22 mouse cellular contexts compared by ENCODE assay signal in the genomic region with DNA sequence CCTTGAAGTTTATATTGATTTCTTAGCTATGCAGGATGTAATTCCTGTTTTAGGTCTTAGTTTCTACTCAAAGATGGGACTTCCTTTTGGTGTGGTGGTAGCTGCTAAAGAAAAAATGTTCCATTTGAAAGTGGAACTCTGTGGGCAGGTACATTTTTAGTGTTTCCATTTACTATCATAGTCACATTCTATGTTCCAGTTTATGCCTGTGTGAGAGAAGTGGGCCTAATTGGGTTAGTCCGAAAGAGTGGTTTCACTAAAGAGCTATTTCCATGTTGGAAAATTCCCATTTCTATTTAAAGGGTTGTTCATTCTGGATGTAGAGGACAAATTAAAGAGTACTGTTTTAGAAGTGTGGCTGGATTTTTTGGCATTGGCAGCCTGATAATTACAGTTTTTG.
A peak's percentile ranks its signal among the peaks of the same experiment; 100 is the strongest.
DNase-seq lines count a peak whose midpoint lies in the region; ATAC-seq and TF ChIP-seq lines count a peak whose summit lies in the region.
"Had no signal": no experiment of that assay in that cellular context is flagged by ENCODE, and none has a peak within 500 bp of the region (broad histone marks: within the 10 kb centered on the region; RNA-seq: fewer than 3 reads in every experiment).

No protein-coding gene starts in this region.

- peak overlapping the region; percentile 36; the same call in 1 of the 2 replicates for H3K4me2 ChIP-seq in CH12.LX (ENCODE audit: insufficient read depth, low read depth, poor library complexity, severe bottlenecking)
- no peak overlapping the region for H3K4me2 ChIP-seq in forebrain, postnatal 0 days (ENCODE audit: low read depth)
- H3K4me2 ChIP-seq: embryonic facial prominence, embryonic 13.5 days; heart, embryonic 12.5 days; hindbrain, embryonic 14.5 days had no signal

- WGBS in forebrain, postnatal 0 days, result 65% methylated on average over 1 of the region's 1 CpGs

- in situ Hi-C loops in CH12.LX (cut with MboI; ENCODE audit: low pct_ligation_motif_present, low pct_unique_long_range_greater_than_20kb, low sequenced_read_pairs), result no loop called here

- TF ChIP-seq RAD21 in CH12.LX (IDR thresholded peaks at IDR 0.05; ENCODE audit: low read depth, low read length), result no peak

- peak; percentile 89 for TF ChIP-seq EP300 in CH12.LX (IDR thresholded peaks at IDR 0.05; ENCODE audit: low read length)

- no peaks in the 10 kb centered on the region for H3K36me3 ChIP-seq in CH12.LX (replicated peaks in 1 of 2; ENCODE audit: control insufficient read depth in 1 of 2, insufficient read depth in 1 of 2, low read length in 1 of 2)
- no peaks in the 10 kb centered on the region for H3K36me3 ChIP-seq in forebrain, postnatal 0 days (ENCODE audit: insufficient read depth)
- H3K36me3 ChIP-seq: embryonic facial prominence, embryonic 13.5 days; forebrain, embryonic 10.5 days; heart, embryonic 12.5 days; hindbrain, embryonic 10.5 days had no signal

- H3K4me1 ChIP-seq in CH12.LX (ENCODE audit: control insufficient read depth in 1 of 2, insufficient read depth in 2 of 2), result peaks cover 4 to 62% of the 10 kb centered on the region in 2 experiments
- 0 out of 2 replicates have a peak, but pooled peaks cover 4% of the 10 kb centered on the region for H3K4me1 ChIP-seq in forebrain, postnatal 0 days (ENCODE audit: insufficient read depth)

- peak; percentile 95 for ATAC-seq in frontal cortex, adult (ENCODE audit: low TSS enrichment)
- ATAC-seq in inflammation-experienced regulatory T-cells, adult 6 months, result peak; percentile 60
- no peak for ATAC-seq in forebrain, postnatal 0 days
- ATAC-seq: forebrain, embryonic 14.5 days; intestine, postnatal 0 days had no signal

- no peak overlapping the region for H3K9ac ChIP-seq in CH12.LX (ENCODE audit: insufficient read depth, low read depth)
- H3K9ac ChIP-seq in forebrain, postnatal 0 days, result no peak overlapping the region
- H3K9ac ChIP-seq: embryonic facial prominence, embryonic 13.5 days; heart, embryonic 12.5 days; hindbrain, embryonic 14.5 days had no signal

- H3K27me3 ChIP-seq in CH12.LX (replicated peaks), result no peaks in the 10 kb centered on the region
- H3K27me3 ChIP-seq in forebrain, postnatal 0 days (ENCODE audit: insufficient read depth, low read length), result no peaks in the 10 kb centered on the region
- H3K27me3 ChIP-seq: embryonic facial prominence, embryonic 13.5 days; heart, embryonic 12.5 days had no signal

- H3K9me3 ChIP-seq in CH12.LX (replicated peaks; ENCODE audit: low read length), result no peaks in the 10 kb centered on the region
- H3K9me3 ChIP-seq in forebrain, postnatal 0 days (ENCODE audit: low read length), result no peaks in the 10 kb centered on the region
- H3K9me3 ChIP-seq: embryonic facial prominence, embryonic 13.5 days; forebrain, embryonic 10.5 days; heart, embryonic 12.5 days; hindbrain, embryonic 10.5 days had no signal

- H3K79me2 ChIP-seq in CH12.LX (replicated peaks; ENCODE audit: control insufficient read depth, extremely low read depth, insufficient read depth, poor library complexity, severe bottlenecking), result peaks cover 10% of the 10 kb centered on the region; the same call in 1 of the 2 replicates

- no peak for TF ChIP-seq CTCF in CH12.LX (conservative IDR thresholded peaks at IDR 0.05 in 1 of 2, IDR thresholded peaks at IDR 0.05 in 1 of 2; ENCODE audit: low read depth in 2 of 2, low read length in 2 of 2)
- no peak for TF ChIP-seq CTCF in forebrain, postnatal 0 days (IDR thresholded peaks at IDR 0.05; ENCODE audit: low read depth)

- TF ChIP-seq POLR2A in CH12.LX (IDR thresholded peaks at IDR 0.05; ENCODE audit: low read depth, low read length), result no peak

- no peak overlapping the region for H3K27ac ChIP-seq in CH12.LX (ENCODE audit: insufficient read depth, low read depth)
- H3K27ac ChIP-seq in forebrain, postnatal 0 days (ENCODE audit: low read depth, low read length), result no peak overlapping the region
- H3K27ac ChIP-seq: embryonic facial prominence, embryonic 13.5 days; forebrain, embryonic 10.5 days; heart, adult 2 months; hindbrain, embryonic 10.5 days; hindbrain, embryonic 14.5 days had no signal

- dilution Hi-C loops in CH12.LX (cut with MboI; ENCODE audit: extremely low pct_ligation_motif_present, extremely low pct_unique_long_range_greater_than_20kb, low sequenced_read_pairs), result no loop called here

- DNase-seq in frontal cortex, postnatal 25 days (ENCODE audit: low spot score in 2 of 2), result no peak
- peak; percentile 69 for DNase-seq in CD4-positive helper T cell, adult 2 months (ENCODE audit: low read depth, low spot score)
- DNase-seq in CH12.LX (ENCODE audit: extremely low read depth), result peak; percentile 36
- no peak for DNase-seq in forebrain, postnatal 0 days
- no peak for DNase-seq in adrenal gland, postnatal 25 days
- DNase-seq in adrenal gland, postnatal 10 days, result no peak
- DNase-seq: adrenal gland, postnatal 36 days; cerebellum, adult 11-12 months; cerebellum, adult 9-10 months; cerebellum, postnatal 25 days; gastrocnemius, postnatal 14 days; heart, adult 2 months had no signal

- H3K4me3 ChIP-seq in CH12.LX (replicated peaks in 1 of 3; ENCODE audit: low read depth in 2 of 3, low read length in 2 of 3, poor library complexity in 1 of 3), result no peak overlapping the region
- no peak overlapping the region for H3K4me3 ChIP-seq in forebrain, postnatal 0 days (ENCODE audit: low read depth, low read length)
- H3K4me3 ChIP-seq: embryonic facial prominence, embryonic 13.5 days; erythroblast, embryonic 14.5 days; forebrain, embryonic 10.5 days; heart, adult 2 months; heart, embryonic 12.5 days; hindbrain, embryonic 10.5 days had no signal

TF ChIP-seq in CH12.LX, 34 proteins besides CTCF, POLR2A, EP300 and RAD21:
- TF ChIP-seq ELF1 (IDR thresholded peaks at IDR 0.05; ENCODE audit: low read depth, low read length), result 0 out of 2 replicates have a peak, but pooled peaks have one; percentile 15
- TF ChIP-seq MAFK (IDR thresholded peaks at IDR 0.05; ENCODE audit: insufficient replicate concordance, low read length), result 0 out of 2 replicates have a peak, but pooled peaks have one; percentile 8
- peak; percentile 26; the same call in 1 of the 2 replicates for TF ChIP-seq ZNF384 (IDR thresholded peaks at IDR 0.05; ENCODE audit: low read depth, low read length)
- TF ChIP-seq ETS1 (conservative IDR thresholded peaks at IDR 0.05; ENCODE audit: low read depth, low read length), result peak; percentile 70
- no peak for TF ChIP-seq MXI1 (IDR thresholded peaks at IDR 0.05; ENCODE audit: low read depth, low read length)
- peak; percentile 23; the same call in 1 of the 2 replicates for TF ChIP-seq SIN3A (IDR thresholded peaks at IDR 0.05; ENCODE audit: low read length)
- TF ChIP-seq MEF2A (IDR thresholded peaks at IDR 0.05; ENCODE audit: borderline replicate concordance, low read depth, low read length), result peak; percentile 84
- TF ChIP-seq JUND (conservative IDR thresholded peaks at IDR 0.05; ENCODE audit: low read depth, low read length), result peak; percentile 37; the same call in 1 of the 2 replicates
- peak; percentile 47; the same call in 1 of the 2 replicates for TF ChIP-seq RCOR1 (conservative IDR thresholded peaks at IDR 0.05; ENCODE audit: low read depth, low read length)
- TF ChIP-seq BHLHE40 (IDR thresholded peaks at IDR 0.05; ENCODE audit: low read depth, low read length), result peak; percentile 49; the same call in 1 of the 2 replicates
- peak; percentile 69 for TF ChIP-seq IRF4 (IDR thresholded peaks at IDR 0.05; ENCODE audit: low read depth, low read length)
- no peak for TF ChIP-seq SMC3 (IDR thresholded peaks at IDR 0.05; ENCODE audit: low read depth, low read length)
- no peak for TF ChIP-seq ZC3H11A (IDR thresholded peaks at IDR 0.05; ENCODE audit: low read depth, low read length)
- TF ChIP-seq JUN (IDR thresholded peaks at IDR 0.05; ENCODE audit: insufficient read depth, low read depth, low read length), result 0 out of 2 replicates have a peak, but pooled peaks have one; percentile 25

Comparison
In these comparisons a context has a peak if more than half of its experiments do, and no peak if none do; other contexts are left out.
1. DNase-seq: peak in CD4-positive helper T cell, adult 2 months (single experiment) and CH12.LX (single experiment); none in frontal cortex, postnatal 25 days (0 of 2), forebrain, postnatal 0 days (single experiment), adrenal gland, postnatal 25 days (single experiment) and adrenal gland, postnatal 10 days (single experiment).